Mouse (Mus musculus): ENCODE results near the gene Vstm5. TPM values are rescaled to one million over a fixed set of nuclear protein-coding genes. Genes with fewer than 3 reads are reported as not detected.
"Not testable (repeated sequence)": the region's sequence is repeated elsewhere in the genome, so short reads cannot be mapped to it uniquely, and the experiment has no call there.

The Vstm5 gene
- 0.35 and 0.39 TPM in 2 replicates for polyA plus RNA-seq (2015; fragmentation: Nextera tagmentation; extraction: Ambion mirVana)

DNA sequence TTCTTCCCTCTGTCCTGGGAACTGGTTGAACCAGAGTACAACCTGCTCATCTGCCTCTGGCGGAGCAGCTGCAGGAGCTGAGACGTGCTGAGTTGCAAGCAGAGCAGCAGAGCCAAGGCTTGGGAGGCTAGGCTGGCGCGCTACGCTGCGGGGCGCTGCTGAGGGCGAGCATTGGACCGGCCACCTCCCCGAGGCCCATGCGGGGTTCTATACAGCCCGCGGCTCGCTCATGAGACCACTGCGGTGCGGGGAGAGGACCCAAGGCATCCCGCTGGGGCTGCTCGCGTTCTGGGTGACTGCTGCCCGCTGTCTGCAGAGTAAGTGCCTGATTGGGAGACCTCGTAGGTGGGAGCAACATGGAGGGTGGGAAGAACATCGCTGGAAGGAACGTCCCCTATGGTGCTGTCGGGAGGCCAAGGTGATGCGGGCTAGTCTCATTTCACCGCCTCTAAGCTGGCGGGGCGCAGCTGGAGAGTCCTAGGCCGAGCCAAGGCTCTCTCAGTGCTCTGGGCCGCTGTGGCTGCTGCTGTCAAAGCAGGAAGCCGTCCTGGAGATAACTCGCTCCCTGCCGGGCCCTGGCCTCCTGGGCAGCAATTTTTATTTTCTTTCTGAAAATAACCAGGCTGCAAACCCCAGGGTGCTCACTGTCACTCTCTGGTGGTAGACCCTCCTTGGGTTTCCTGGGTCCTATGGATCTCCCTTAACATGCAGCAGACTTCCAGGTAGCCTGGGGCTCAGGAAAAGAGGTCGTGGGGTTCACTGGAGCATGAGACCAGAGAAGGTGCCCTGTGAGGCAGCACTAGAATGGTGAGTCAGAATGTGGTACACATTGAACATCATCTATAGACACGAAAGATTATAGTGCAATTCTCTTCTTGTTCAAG lies at the start of gene Vstm5:
Gene Vstm5, plus strand, starts transcription at position 4 of the 884 bp plus-strand sequence.
- Histone ChIP-seq H3K9ac (peak within 1 kb of the TSS; percentile 56), H3K4me3 (replicated peaks) (peak within 1 kb of the TSS; percentile 51), H3K36me3 (no peaks in the 10 kb centered on the region), H3K9me3 (replicated peaks) (no peaks in the 10 kb centered on the region), H3K4me2 (peak within 1 kb of the TSS; percentile 73), H3K27ac (no peak within 1 kb of the TSS), H3K4me1 (replicated peaks) (peaks cover 20% of the 10 kb centered on the region), H3K27me3 (peaks cover 17% of the 10 kb centered on the region)
- ATAC-seq (ENCODE audit: low read depth) (peak; percentile 55), DNase-seq (no peak)
- 4% methylated on average over 35 of the region's 35 CpGs for WGBS (ENCODE audit: insufficient replicate concordance)

DNA sequence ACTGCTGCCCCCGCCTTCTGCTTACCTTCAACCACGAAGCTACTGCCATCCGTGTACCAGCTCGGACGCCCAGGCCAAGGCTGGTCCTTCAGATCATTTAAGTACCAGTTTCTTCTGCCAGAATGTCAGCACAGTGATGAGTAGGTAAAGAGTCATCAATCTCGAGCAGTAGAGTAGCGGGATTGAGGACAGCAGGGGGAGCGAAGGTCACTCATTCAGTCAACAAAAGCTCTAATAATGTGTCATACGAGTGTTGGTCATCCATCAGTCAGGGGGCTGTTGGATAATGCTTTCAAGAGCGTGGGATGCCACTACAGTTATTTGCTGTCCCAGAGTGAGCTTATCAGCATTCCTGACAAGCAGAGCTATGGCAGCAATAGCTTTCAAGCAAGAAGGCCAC lies 44.0 kb upstream of the Vstm5 start:
- H3K4me2 ChIP-seq; DNase-seq; H3K4me3 ChIP-seq (replicated peaks); H3K27ac ChIP-seq; H3K9me3 ChIP-seq (replicated peaks); ATAC-seq (ENCODE audit: low read depth); H3K27me3 ChIP-seq; H3K36me3 ChIP-seq; H3K9ac ChIP-seq; H3K4me1 ChIP-seq (replicated peaks): not testable (repeated sequence)
- WGBS (ENCODE audit: insufficient replicate concordance) = 57% methylated on average over 10 of the region's 10 CpGs

DNA sequence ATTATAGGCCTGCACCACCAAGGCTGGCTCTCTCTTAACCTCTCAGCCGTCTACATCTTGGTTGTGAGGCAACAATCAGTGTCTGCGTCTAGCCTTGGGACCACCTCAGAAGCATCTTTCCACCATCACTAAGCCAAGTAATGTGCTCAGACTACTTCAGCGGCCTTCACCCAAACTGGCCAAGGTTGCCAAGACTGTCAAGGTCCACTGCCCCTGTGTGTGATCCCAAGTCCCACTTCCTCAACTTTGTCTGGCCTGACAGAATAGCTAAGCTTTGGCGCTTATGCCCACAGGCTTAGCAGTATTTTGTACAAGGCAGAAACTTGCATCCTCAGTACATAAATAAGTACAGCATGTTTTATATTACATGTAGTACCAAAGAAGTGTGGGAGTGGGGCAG lies 32.2 kb upstream of the Vstm5 start:
- H3K9me3 ChIP-seq (replicated peaks) = no peaks in the 10 kb centered on the region
- H3K4me3 ChIP-seq (replicated peaks) = no peak overlapping the region
- no peaks in the 10 kb centered on the region for H3K36me3 ChIP-seq
- DNase-seq (no peak), ATAC-seq (ENCODE audit: low read depth) (no peak)
- H3K9ac ChIP-seq = no peak overlapping the region
- 74% methylated on average over 4 of the region's 4 CpGs for WGBS (ENCODE audit: insufficient replicate concordance)
- no peaks in the 10 kb centered on the region for H3K4me1 ChIP-seq (replicated peaks)
- H3K4me2 ChIP-seq = no peak overlapping the region
- no peak overlapping the region for H3K27ac ChIP-seq
- H3K27me3 ChIP-seq = no peaks in the 10 kb centered on the region

DNA sequence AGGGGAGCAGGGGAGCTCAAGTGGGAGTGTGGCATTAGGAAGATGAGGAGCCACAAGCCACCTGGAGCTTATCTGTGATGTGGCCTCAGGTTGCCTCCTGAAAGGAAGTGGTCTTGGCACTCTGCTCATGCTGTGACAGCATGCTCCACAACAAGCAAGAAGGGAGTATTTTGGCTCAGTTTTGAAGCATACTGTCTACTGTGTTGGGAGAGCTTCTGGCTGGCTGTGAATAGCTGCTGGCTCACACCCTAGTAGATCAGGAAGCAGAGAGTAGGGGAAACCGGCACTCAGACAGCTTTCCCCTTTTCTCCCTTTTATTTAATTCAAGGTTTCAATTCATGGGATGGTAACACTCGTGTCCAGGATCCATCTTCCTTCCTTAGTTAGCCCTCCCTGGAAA lies 29.5 kb upstream of the Vstm5 start:
- Histone ChIP-seq H3K27ac (no peak overlapping the region), H3K9ac (no peak overlapping the region), H3K36me3 (no peaks in the 10 kb centered on the region), H3K27me3 (no peaks in the 10 kb centered on the region), H3K9me3 (replicated peaks) (no peaks in the 10 kb centered on the region), H3K4me3 (replicated peaks) (no peak overlapping the region), H3K4me1 (replicated peaks) (no peaks in the 10 kb centered on the region), H3K4me2 (no peak overlapping the region)
- WGBS (ENCODE audit: insufficient replicate concordance) = 40% methylated on average over 2 of the region's 2 CpGs
- ATAC-seq (ENCODE audit: low read depth) (no peak), DNase-seq (no peak)

DNA sequence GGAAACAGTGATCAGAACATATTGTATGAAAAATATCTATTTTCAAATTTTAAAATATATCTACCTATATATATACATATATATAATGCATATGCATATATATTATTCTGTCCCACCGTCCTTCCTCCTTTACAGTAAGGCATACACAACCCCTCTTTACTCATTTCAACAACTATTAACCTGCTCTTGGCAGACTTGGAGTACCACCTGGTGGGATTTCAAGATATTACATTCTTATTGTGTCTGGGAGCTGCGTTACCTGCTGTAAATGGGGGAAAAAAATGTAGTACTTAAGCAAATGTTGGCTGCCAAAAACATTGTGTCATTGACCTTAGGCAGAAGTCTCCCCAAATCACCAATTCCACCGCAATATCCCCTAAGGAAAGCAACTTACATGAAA lies 27.0 kb upstream of the Vstm5 start:
- Histone ChIP-seq H3K9ac (no peak overlapping the region), H3K9me3 (replicated peaks) (no peaks in the 10 kb centered on the region), H3K4me1 (replicated peaks) (no peaks in the 10 kb centered on the region), H3K4me2 (no peak overlapping the region), H3K27ac (no peak overlapping the region), H3K4me3 (replicated peaks) (no peak overlapping the region), H3K36me3 (no peaks in the 10 kb centered on the region), H3K27me3 (no peaks in the 10 kb centered on the region)
- whole genome bisulfite sequencing (ENCODE audit: insufficient replicate concordance) = 60% methylated on average over 3 of the region's 3 CpGs
- DNase-seq (no peak), ATAC-seq (ENCODE audit: low read depth) (no peak)

DNA sequence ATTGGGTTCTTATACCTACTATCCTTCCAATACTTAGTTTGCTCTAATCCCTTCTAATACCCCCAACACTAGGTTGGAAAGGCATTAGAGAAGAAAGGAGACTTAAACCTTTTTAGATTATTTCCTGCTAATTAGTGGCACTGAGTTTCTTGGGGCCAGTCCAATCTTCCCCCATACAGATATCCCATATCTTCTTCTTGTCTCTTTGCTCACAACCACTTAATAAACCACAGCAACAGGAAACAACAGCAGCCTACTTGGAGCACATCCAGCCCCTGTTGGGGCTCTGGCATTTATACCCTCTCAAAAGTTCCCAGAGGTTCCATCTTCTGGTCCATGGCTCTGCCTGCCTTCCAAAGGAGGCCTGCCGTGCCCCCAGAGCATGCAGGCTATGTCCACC lies 25.1 kb upstream of the Vstm5 start:
- DNase-seq (no peak), ATAC-seq (ENCODE audit: low read depth) (no peak)
- 48% methylated on average over 1 of the region's 1 CpGs for WGBS (ENCODE audit: insufficient replicate concordance)
- no peak overlapping the region for H3K4me3 ChIP-seq (replicated peaks)
- no peak overlapping the region for H3K4me2 ChIP-seq
- H3K36me3 ChIP-seq = no peaks in the 10 kb centered on the region
- H3K9ac ChIP-seq = no peak overlapping the region
- no peak overlapping the region for H3K27ac ChIP-seq
- no peaks in the 10 kb centered on the region for H3K27me3 ChIP-seq
- H3K4me1 ChIP-seq (replicated peaks) = no peaks in the 10 kb centered on the region
- no peaks in the 10 kb centered on the region for H3K9me3 ChIP-seq (replicated peaks)

DNA sequence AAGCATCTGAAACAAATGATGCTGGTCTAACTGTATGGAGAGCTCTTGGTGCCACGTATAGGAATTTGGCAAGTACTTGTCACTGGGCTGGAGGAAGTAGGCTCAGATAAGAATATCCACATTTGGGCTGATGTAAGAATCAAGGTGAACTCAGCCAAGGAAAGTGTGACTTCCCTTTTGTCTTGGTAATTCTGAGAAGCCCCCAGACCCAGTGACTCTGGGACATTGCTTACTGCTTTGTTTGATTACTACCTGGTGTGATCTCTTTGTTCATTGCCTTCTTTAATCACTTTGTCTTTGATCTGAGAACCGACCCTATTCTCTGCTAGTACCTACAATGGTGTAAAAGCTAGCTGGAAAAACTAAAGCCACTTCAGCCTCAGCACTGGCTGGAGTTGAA lies 13.9 kb upstream of the Vstm5 start:
- no peaks in the 10 kb centered on the region; the same call in 1 of the 2 replicates for H3K9me3 ChIP-seq (replicated peaks)

DNA sequence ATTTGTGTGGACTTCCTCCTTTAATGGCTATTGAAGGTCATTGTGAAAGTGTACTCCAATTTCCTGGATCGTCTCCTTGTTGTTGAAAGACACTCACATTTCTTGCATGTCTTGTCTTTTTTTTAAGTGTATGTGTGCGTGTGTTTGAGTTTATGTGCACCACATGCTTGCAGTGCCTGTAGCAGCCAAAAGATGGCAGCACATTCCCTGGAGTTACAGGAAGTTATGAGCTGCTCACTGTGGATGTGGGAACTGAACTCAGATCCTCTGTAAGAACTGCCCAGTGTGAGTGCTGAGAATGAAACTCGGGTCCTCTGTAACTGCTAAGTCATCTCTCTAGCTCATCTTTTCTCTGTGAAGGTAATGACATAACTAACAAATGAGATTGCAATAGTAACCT lies 6.4 kb upstream of the Vstm5 start:
- H3K4me2 ChIP-seq = no peak overlapping the region
- DNase-seq (no peak), ATAC-seq (ENCODE audit: low read depth) (no peak)
- no peaks in the 10 kb centered on the region for H3K9me3 ChIP-seq (replicated peaks)
- 70% methylated on average over 3 of the region's 3 CpGs for WGBS (ENCODE audit: insufficient replicate concordance)
- H3K9ac ChIP-seq = no peak overlapping the region
- H3K27me3 ChIP-seq = no peaks in the 10 kb centered on the region
- no peaks in the 10 kb centered on the region for H3K36me3 ChIP-seq
- H3K27ac ChIP-seq = no peak overlapping the region
- no peak overlapping the region for H3K4me3 ChIP-seq (replicated peaks)
- no peaks in the 10 kb centered on the region for H3K4me1 ChIP-seq (replicated peaks)

More for the DNA sequence above, 13.9 kb upstream of the Vstm5 start:
- Histone ChIP-seq H3K4me1 (replicated peaks) (no peaks in the 10 kb centered on the region), H3K27ac (no peak overlapping the region), H3K4me3 (replicated peaks) (no peak overlapping the region), H3K36me3 (no peaks in the 10 kb centered on the region), H3K9ac (no peak overlapping the region), H3K27me3 (no peaks in the 10 kb centered on the region), H3K4me2 (no peak overlapping the region)
- ATAC-seq (ENCODE audit: low read depth) (no peak), DNase-seq (no peak)
- 30% methylated on average over 2 of the region's 2 CpGs for WGBS (ENCODE audit: insufficient replicate concordance)

DNA sequence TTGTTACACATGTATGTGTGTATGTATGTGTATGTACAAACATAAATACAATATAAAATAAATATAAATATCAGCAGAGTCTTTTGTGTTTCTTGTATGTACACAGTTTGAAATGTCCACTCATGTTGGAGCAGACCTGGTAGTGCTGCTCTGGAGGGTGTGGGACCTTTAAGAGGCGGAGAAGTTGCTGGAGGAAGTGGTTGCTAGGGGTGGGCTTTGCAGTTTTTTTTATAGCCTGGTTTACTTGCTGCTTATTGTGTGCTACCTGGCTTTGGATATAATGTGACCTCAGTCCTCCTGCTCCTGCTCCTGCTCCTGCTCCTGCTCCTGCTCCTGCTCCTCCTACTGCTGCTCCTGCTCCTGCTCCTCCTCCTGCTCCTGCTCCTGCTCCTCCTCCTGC lies 5.2 kb upstream of the Vstm5 start:
- 47% methylated on average over 1 of the region's 1 CpGs for WGBS (ENCODE audit: insufficient replicate concordance)

DNA sequence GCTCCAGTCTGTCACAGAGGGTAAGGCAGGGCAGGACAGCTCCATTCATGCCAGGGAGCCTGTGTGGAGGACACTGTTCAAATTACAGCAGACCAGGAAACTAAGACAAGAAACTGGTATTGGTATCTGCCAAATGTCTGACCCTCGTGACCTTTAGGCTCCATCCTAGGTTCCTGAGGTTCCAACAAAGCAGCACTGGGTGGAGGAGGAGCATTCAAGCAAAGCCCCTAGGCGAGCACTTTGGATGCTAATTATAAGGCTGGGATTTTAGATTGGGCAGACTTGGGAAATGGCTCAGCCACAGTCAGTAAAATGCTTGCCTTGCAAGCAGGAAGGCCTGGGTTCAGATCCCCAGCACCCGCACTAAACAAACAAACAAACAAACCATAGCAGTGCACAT lies 2.9 kb upstream of the Vstm5 start:
- 59% methylated on average over 3 of the region's 3 CpGs for WGBS (ENCODE audit: insufficient replicate concordance)
- H3K27ac ChIP-seq = no peak overlapping the region
- ATAC-seq (ENCODE audit: low read depth) (no peak), DNase-seq (no peak)
- peaks cover 17% of the 10 kb centered on the region for H3K27me3 ChIP-seq
- H3K9me3 ChIP-seq (replicated peaks) = no peaks in the 10 kb centered on the region
- H3K4me1 ChIP-seq (replicated peaks) = peaks cover 16% of the 10 kb centered on the region
- no peak overlapping the region for H3K4me2 ChIP-seq
- H3K9ac ChIP-seq = no peak overlapping the region
- no peak overlapping the region for H3K4me3 ChIP-seq (replicated peaks)
- H3K36me3 ChIP-seq = no peaks in the 10 kb centered on the region

More for the DNA sequence above, 5.2 kb upstream of the Vstm5 start:
- Histone ChIP-seq H3K9ac (no peak overlapping the region), H3K27me3 (peaks cover 9% of the 10 kb centered on the region), H3K27ac (no peak overlapping the region), H3K36me3 (no peaks in the 10 kb centered on the region), H3K4me3 (replicated peaks) (no peak overlapping the region), H3K4me1 (replicated peaks) (peaks cover 5% of the 10 kb centered on the region), H3K9me3 (replicated peaks) (no peaks in the 10 kb centered on the region), H3K4me2 (no peak overlapping the region)
- DNase-seq (no peak), ATAC-seq (ENCODE audit: low read depth) (no peak)

DNA sequence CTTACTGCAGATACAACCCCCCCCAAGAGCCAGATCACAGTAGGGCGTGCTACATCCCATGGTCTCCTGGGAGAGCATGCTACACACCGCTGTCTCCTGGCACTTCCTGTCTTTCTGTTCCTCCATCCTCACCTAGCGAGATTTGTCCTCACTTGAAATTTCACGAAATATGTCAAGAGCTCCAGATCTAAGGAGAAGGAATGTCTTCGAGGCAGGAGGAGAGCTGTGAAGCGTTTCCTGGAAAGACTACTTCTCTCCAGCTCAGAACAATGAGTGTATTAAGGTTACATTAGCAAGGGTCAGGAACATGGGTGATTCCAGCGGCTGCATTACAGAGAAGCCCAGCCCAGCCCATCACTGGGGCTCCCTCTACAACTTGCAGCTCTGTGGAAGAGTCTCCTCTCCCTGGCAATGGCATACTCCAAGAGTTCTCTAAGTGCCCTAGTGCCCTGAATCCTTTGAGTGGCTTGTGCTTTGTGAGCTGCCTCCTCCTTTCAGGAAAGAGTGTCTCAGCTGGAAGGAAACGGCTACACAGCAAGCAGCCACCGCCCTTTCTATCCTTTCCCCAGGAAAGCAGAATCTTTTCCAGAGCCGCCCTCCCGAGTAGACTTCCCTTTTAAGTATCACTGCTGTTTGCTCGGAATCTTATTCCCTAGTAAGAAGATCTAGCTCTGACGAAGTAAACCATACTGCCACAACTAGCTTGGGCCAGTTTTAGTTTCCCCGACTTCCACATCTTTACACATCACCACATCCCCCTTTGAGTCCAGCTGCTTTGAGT lies 1.1 kb upstream of the Vstm5 start:
- Histone ChIP-seq H3K9ac (no peak overlapping the region), H3K36me3 (no peaks in the 10 kb centered on the region), H3K9me3 (replicated peaks) (no peaks in the 10 kb centered on the region), H3K4me3 (replicated peaks) (no peak overlapping the region), H3K4me2 (no peak overlapping the region), H3K27ac (no peak overlapping the region), H3K27me3 (peaks cover 17% of the 10 kb centered on the region), H3K4me1 (replicated peaks) (peaks cover 20% of the 10 kb centered on the region)
- WGBS (ENCODE audit: insufficient replicate concordance) = 36% methylated on average over 14 of the region's 14 CpGs
- ATAC-seq (ENCODE audit: low read depth) (no peak), DNase-seq (no peak)

Measured in liver, embryonic 13.5 days (tissue).